Mouse (Mus musculus): ENCODE results near the gene Tns1.

GRCm38 (mm10) chr1:73993901-73994426 lies 130.3 kb downstream of the Tns1 start:
- TF ChIP-seq CTCF (IDR thresholded peaks at IDR 0.05), result no peak
- no peak for TF ChIP-seq POLR2A (IDR thresholded peaks at IDR 0.05; ENCODE audit: insufficient read depth, low read depth, low read length)
- TF ChIP-seq EP300 (IDR thresholded peaks at IDR 0.05; ENCODE audit: insufficient read depth, low read depth, low read length), result 0 out of 2 replicates have a peak, but pooled peaks have one; percentile 20

All from heart, adult 2 months (tissue).